12 mouse cellular contexts compared by ENCODE assay signal in genomic region chr5:37904683-37905352, GRCm38 (mm10).
DNase-seq lines count a peak whose midpoint lies in the region; ATAC-seq and TF ChIP-seq lines count a peak whose summit lies in the region.
"Had no signal": no experiment of that assay in that cellular context is flagged by ENCODE, and none has a peak within 500 bp of the region (broad histone marks: within the 10 kb centered on the region; RNA-seq: fewer than 3 reads in every experiment).

No protein-coding gene starts in this region.

- H3K9me3 ChIP-seq in kidney, postnatal 0 days (replicated peaks; ENCODE audit: low read length): no peaks in the 10 kb centered on the region
- peaks cover 6% of the 10 kb centered on the region; the same call in 1 of the 2 replicates for H3K9me3 ChIP-seq in embryonic facial prominence, embryonic 10.5 days
- H3K9me3 ChIP-seq: neural tube, embryonic 13.5 days had no signal

- no peaks in the 10 kb centered on the region for H3K4me1 ChIP-seq in kidney, postnatal 0 days (replicated peaks; ENCODE audit: insufficient read depth, low read length)
- peaks cover 41% of the 10 kb centered on the region for H3K4me1 ChIP-seq in embryonic facial prominence, embryonic 10.5 days

- 43% methylated on average over 5 of the region's 5 CpGs for WGBS in kidney, postnatal 0 days
- WGBS in embryonic facial prominence, embryonic 10.5 days: 33% methylated on average over 5 of the region's 5 CpGs

- no peak; the same call in 1 of the 2 replicates for ATAC-seq in kidney, postnatal 0 days (replicated peaks; ENCODE audit: low FRiP score, low read depth)
- ATAC-seq: forebrain, embryonic 14.5 days had no signal

- H3K27ac ChIP-seq in kidney, postnatal 0 days: no peak overlapping the region
- H3K27ac ChIP-seq in embryonic facial prominence, embryonic 10.5 days (replicated peaks): no peak overlapping the region
- H3K27ac ChIP-seq: heart, embryonic 13.5 days; neural tube, embryonic 13.5 days had no signal

- no peaks in the 10 kb centered on the region for H3K36me3 ChIP-seq in kidney, postnatal 0 days (ENCODE audit: insufficient read depth, low read length)
- no peaks in the 10 kb centered on the region for H3K36me3 ChIP-seq in embryonic facial prominence, embryonic 10.5 days (replicated peaks)
- H3K36me3 ChIP-seq: heart, embryonic 13.5 days; neural tube, embryonic 13.5 days had no signal

- H3K4me2 ChIP-seq in kidney, postnatal 0 days (ENCODE audit: low read length): no peak overlapping the region
- H3K4me2 ChIP-seq: heart, embryonic 13.5 days; neural tube, embryonic 13.5 days had no signal

- H3K9ac ChIP-seq in kidney, postnatal 0 days (ENCODE audit: low read depth, low read length): no peak overlapping the region
- H3K9ac ChIP-seq: heart, embryonic 13.5 days; neural tube, embryonic 13.5 days had no signal

- H3K4me3 ChIP-seq in kidney, postnatal 0 days (replicated peaks; ENCODE audit: low read depth, low read length): no peak overlapping the region
- H3K4me3 ChIP-seq in embryonic facial prominence, embryonic 10.5 days: no peak overlapping the region
- H3K4me3 ChIP-seq: heart, embryonic 13.5 days; neural tube, embryonic 13.5 days had no signal

- peak; percentile 51 for TF ChIP-seq CTCF in kidney, postnatal 0 days (IDR thresholded peaks at IDR 0.05; ENCODE audit: low read depth)

- DNase-seq in kidney, postnatal 0 days (ENCODE audit: low spot score): no peak
- DNase-seq in kidney, adult 18-20 months: no peak
- DNase-seq in 3T3-L1 (ENCODE audit: low read depth, low spot score) (peak; percentile 32), 416B (ENCODE audit: low read depth) (peak; percentile 2)
- DNase-seq in embryonic facial prominence, embryonic 10.5 days (ENCODE audit: low spot score): peak; percentile 52
- DNase-seq in adrenal gland, adult 8-10 months: no peak
- DNase-seq in ovary, adult 18-20 months (ENCODE audit: low spot score): no peak
- DNase-seq: cerebellum, postnatal 36 days; kidney, adult 8-10 months had no signal

- 0 out of 2 replicates have a peak, but pooled peaks cover 6% of the 10 kb centered on the region for H3K27me3 ChIP-seq in kidney, postnatal 0 days (ENCODE audit: insufficient read depth, low read length)
- peaks cover 82% of the 10 kb centered on the region for H3K27me3 ChIP-seq in embryonic facial prominence, embryonic 10.5 days (replicated peaks; ENCODE audit: low read depth, poor library complexity, severe bottlenecking)

Comparison
In these comparisons a context has a peak if more than half of its experiments do, and no peak if none do; other contexts are left out.
1. DNase-seq: peak in 3T3-L1 (single experiment), 416B (single experiment) and embryonic facial prominence, embryonic 10.5 days (single experiment); none in kidney, postnatal 0 days (single experiment), kidney, adult 18-20 months (single experiment), adrenal gland, adult 8-10 months (single experiment) and ovary, adult 18-20 months (single experiment).